Mouse (Mus musculus): ENCODE measurements at regions not wholly inside any gene's neighbourhood (a gene's known extent, or its start where the extent isn't known, plus 50 kb on each side); places are given as distances from the start of the nearest gene placed in this dataset.
A peak's percentile ranks its signal among the peaks of the same experiment; 100 is the strongest.

DNA sequence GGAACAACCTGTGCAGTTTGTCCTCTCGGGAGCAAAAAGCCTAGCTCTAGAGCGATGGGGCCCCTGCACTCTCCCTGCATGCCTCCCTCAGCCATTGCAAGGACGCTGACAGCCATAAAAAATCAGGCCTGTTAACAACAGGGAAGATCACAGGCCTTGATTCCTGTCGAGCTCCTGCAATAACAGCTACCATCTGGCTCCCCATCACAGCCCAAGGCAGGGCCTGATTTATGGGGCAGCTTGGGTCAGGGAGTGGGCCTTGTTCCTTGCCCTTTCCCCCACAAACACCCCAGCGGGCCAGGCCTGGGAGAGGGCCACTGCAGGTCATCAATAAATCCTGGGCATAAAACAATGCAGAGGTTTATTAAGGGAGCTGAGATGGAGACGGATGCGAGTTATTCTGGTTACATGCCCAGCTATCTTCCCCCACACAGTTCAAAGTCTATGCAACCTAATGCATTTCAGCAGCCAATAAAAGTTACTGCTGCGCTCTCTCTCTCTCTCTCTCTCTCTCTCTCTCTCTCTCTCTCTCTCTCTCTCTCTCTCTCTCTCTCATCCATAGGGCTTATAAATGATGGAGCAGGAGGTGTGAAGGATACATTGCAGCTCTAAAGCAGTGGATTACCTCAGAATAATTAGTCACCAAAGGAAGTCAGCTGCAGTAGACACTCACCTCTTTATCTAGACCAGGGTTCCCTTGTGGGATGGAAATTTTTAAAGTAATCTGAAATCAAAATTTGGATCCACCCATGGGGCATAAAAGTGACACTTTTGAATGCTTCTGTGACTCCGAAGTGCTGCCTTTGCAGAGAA lies 136.9 kb downstream of the Hsd17b3 start:
- WGBS = 33% methylated on average over 9 of the region's 9 CpGs
- ATAC-seq = peak; percentile 56; the same call in 1 of the 2 replicates
- peak overlapping the region; percentile 64 for H3K27ac ChIP-seq (ENCODE audit: low read depth, low read length)
- peak overlapping the region; percentile 22; the same call in 1 of the 2 replicates for H3K9ac ChIP-seq (ENCODE audit: low read depth, low read length)
- no peak overlapping the region for H3K4me3 ChIP-seq (ENCODE audit: low read length)
- H3K36me3 ChIP-seq (ENCODE audit: control insufficient read depth, insufficient read depth, low read length) = no peaks in the 10 kb centered on the region
- H3K4me1 ChIP-seq (ENCODE audit: control insufficient read depth, insufficient read depth, low read depth, low read length) = no peaks in the 10 kb centered on the region
- no peaks in the 10 kb centered on the region for H3K27me3 ChIP-seq (replicated peaks; ENCODE audit: control insufficient read depth, insufficient read depth, low read length)
- no peaks in the 10 kb centered on the region for H3K9me3 ChIP-seq (ENCODE audit: control insufficient read depth, low read length)
- H3K4me2 ChIP-seq (ENCODE audit: low read length) = no peak overlapping the region

DNA sequence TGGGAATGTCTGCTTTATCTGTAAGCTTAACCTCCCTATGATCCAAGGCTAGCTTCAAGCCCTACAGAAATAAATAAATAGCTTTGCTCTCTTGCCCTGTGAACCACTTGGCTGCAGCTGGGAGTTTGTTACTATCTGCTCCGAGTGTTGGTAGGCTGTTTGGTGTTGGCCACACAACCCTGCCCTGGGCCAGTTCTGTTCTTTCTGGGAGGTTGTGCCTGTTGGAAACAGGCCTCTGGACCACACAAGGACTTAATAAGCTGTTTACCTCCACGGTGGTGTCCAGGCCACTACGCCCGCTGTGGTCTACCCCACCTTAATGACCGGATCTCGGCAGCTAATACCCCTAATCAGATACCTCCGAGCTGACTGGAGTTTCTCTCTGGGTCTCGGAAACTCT lies 136.1 kb downstream of the Ercc6l2 start:
- H3K36me3 ChIP-seq (ENCODE audit: control insufficient read depth, insufficient read depth, low read length) = no peaks in the 10 kb centered on the region
- H3K27ac ChIP-seq (ENCODE audit: low read depth, low read length) = no peak overlapping the region
- no peaks in the 10 kb centered on the region for H3K4me1 ChIP-seq (ENCODE audit: control insufficient read depth, insufficient read depth, low read depth, low read length)
- H3K27me3 ChIP-seq (replicated peaks; ENCODE audit: control insufficient read depth, insufficient read depth, low read length) = no peaks in the 10 kb centered on the region
- ATAC-seq = no peak
- 70% methylated on average over 8 of the region's 8 CpGs for WGBS
- H3K4me2 ChIP-seq (ENCODE audit: low read length) = no peak overlapping the region
- H3K4me3 ChIP-seq (ENCODE audit: low read length) = no peak overlapping the region
- no peaks in the 10 kb centered on the region for H3K9me3 ChIP-seq (ENCODE audit: control insufficient read depth, low read length)
- H3K9ac ChIP-seq (ENCODE audit: low read depth, low read length) = no peak overlapping the region

Data from hindbrain, embryonic 16.5 days (tissue).